Mouse (Mus musculus): ENCODE results near the gene Chkb. TPM values are rescaled to one million over a fixed set of nuclear protein-coding genes. Genes with fewer than 3 reads are reported as not detected.

Gene Chkb
- 48.7 and 50.1 TPM in 2 replicates for polyA plus RNA-seq (2014; fragmentation: Nextera tagmentation; extraction: Ambion mirVana)

- peak within 1 kb of the TSS; percentile 91 for H3K4me2 ChIP-seq (ENCODE audit: low read depth, severe bottlenecking)
- H3K4me1 ChIP-seq (ENCODE audit: control insufficient read depth, insufficient read depth, low read length), result peaks cover 9% of the 10 kb centered on the region
- no peaks in the 10 kb centered on the region for H3K27me3 ChIP-seq (ENCODE audit: control insufficient read depth, insufficient read depth, low read length)
- peak; percentile 91 for ATAC-seq (ENCODE audit: insufficient number of reproducible peaks, low FRiP score, low TSS enrichment, low read depth)
- H3K9ac ChIP-seq (ENCODE audit: low read length), result peak within 1 kb of the TSS; percentile 54
- H3K9me3 ChIP-seq (ENCODE audit: control insufficient read depth, low read length), result no peaks in the 10 kb centered on the region
- peaks cover 2% of the 10 kb centered on the region; the same call in 1 of the 2 replicates for H3K36me3 ChIP-seq (ENCODE audit: control insufficient read depth, insufficient read depth, low read length)
- WGBS, result 1% methylated on average over 63 of the region's 70 CpGs
- peak within 1 kb of the TSS; percentile 80 for H3K27ac ChIP-seq (replicated peaks; ENCODE audit: low read depth, low read length)
- H3K4me3 ChIP-seq (ENCODE audit: low read depth, low read length), result peak within 1 kb of the TSS; percentile 53
- peak; percentile 90 for DNase-seq (ENCODE audit: low spot score)
Observed at GRCm38 (mm10) chr15:89429352-89430221, at the start of gene Chkb, which contains the start of the genes C730034F03Rik and Gm44502. Gene Chkb, minus strand, starts transcription at chr15:89429908. Gene C730034F03Rik, plus strand, starts transcription at chr15:89429589. Gene Gm44502, minus strand, starts transcription at chr15:89429696.

GRCm38 (mm10) chr15:89478622-89479021 is 48.9 kb upstream of the Chkb start:
- peaks cover 4% of the 10 kb centered on the region; the same call in 1 of the 2 replicates for H3K4me1 ChIP-seq (ENCODE audit: control insufficient read depth, insufficient read depth, low read length)
- WGBS, result 89% methylated on average over 3 of the region's 3 CpGs

GRCm38 (mm10) chr15:89477806-89478205 is 48.1 kb upstream of the Chkb start:
- no peak overlapping the region for H3K4me2 ChIP-seq (ENCODE audit: low read depth, severe bottlenecking)
- no peak overlapping the region for H3K9ac ChIP-seq (ENCODE audit: low read length)
- 52% methylated on average over 8 of the region's 8 CpGs for WGBS
- no peaks in the 10 kb centered on the region for H3K9me3 ChIP-seq (ENCODE audit: control insufficient read depth, low read length)
- H3K27me3 ChIP-seq (ENCODE audit: control insufficient read depth, insufficient read depth, low read length), result no peaks in the 10 kb centered on the region
- peaks cover 4% of the 10 kb centered on the region; the same call in 1 of the 2 replicates for H3K4me1 ChIP-seq (ENCODE audit: control insufficient read depth, insufficient read depth, low read length)
- DNase-seq (ENCODE audit: low spot score), result no peak
- no peak overlapping the region for H3K27ac ChIP-seq (replicated peaks; ENCODE audit: low read depth, low read length)
- ATAC-seq (ENCODE audit: insufficient number of reproducible peaks, low FRiP score, low TSS enrichment, low read depth), result no peak
- H3K4me3 ChIP-seq (ENCODE audit: low read depth, low read length), result no peak overlapping the region
- H3K36me3 ChIP-seq (ENCODE audit: control insufficient read depth, insufficient read depth, low read length), result no peaks in the 10 kb centered on the region

More at GRCm38 (mm10) chr15:89478622-89479021, 48.9 kb upstream of the Chkb start:
- Histone ChIP-seq H3K36me3 (ENCODE audit: control insufficient read depth, insufficient read depth, low read length) (no peaks in the 10 kb centered on the region), H3K4me2 (ENCODE audit: low read depth, severe bottlenecking) (no peak overlapping the region), H3K27me3 (ENCODE audit: control insufficient read depth, insufficient read depth, low read length) (no peaks in the 10 kb centered on the region), H3K4me3 (ENCODE audit: low read depth, low read length) (no peak overlapping the region), H3K9me3 (ENCODE audit: control insufficient read depth, low read length) (no peaks in the 10 kb centered on the region), H3K9ac (ENCODE audit: low read length) (no peak overlapping the region), H3K27ac (replicated peaks; ENCODE audit: low read depth, low read length) (no peak overlapping the region)
- no peak for DNase-seq (ENCODE audit: low spot score)
- no peak for ATAC-seq (ENCODE audit: insufficient number of reproducible peaks, low FRiP score, low TSS enrichment, low read depth)

- Histone ChIP-seq H3K9me3 (ENCODE audit: control insufficient read depth, low read length) (no peaks in the 10 kb centered on the region), H3K27me3 (ENCODE audit: control insufficient read depth, insufficient read depth, low read length) (no peaks in the 10 kb centered on the region), H3K36me3 (ENCODE audit: control insufficient read depth, insufficient read depth, low read length) (no peaks in the 10 kb centered on the region), H3K27ac (replicated peaks; ENCODE audit: low read depth, low read length) (no peak within 1 kb of the TSS), H3K4me2 (ENCODE audit: low read depth, severe bottlenecking) (peak within 1 kb of the TSS; percentile 77), H3K4me1 (ENCODE audit: control insufficient read depth, insufficient read depth, low read length) (peaks cover 4% of the 10 kb centered on the region; the same call in 1 of the 2 replicates), H3K4me3 (ENCODE audit: low read depth, low read length) (peak within 1 kb of the TSS; percentile 56), H3K9ac (ENCODE audit: low read length) (peak within 1 kb of the TSS; percentile 52)
- no peak for ATAC-seq (ENCODE audit: insufficient number of reproducible peaks, low FRiP score, low TSS enrichment, low read depth)
- DNase-seq (ENCODE audit: low spot score), result no peak
- WGBS, result 29% methylated on average over 9 of the region's 9 CpGs
Observed at GRCm38 (mm10) chr15:89477091-89477491, 47.4 kb upstream of the Chkb start, which contains the start of gene Arsa. Gene Arsa, minus strand, starts transcription at chr15:89477425.

- WGBS, result 6% methylated on average over 5 of the region's 5 CpGs
- ATAC-seq (ENCODE audit: insufficient number of reproducible peaks, low FRiP score, low TSS enrichment, low read depth) (no peak; the same call in 1 of the 2 replicates), DNase-seq (ENCODE audit: low spot score) (no peak)
- Histone ChIP-seq H3K9ac (ENCODE audit: low read length) (peak overlapping the region; percentile 52), H3K4me2 (ENCODE audit: low read depth, severe bottlenecking) (peak overlapping the region; percentile 77), H3K36me3 (ENCODE audit: control insufficient read depth, insufficient read depth, low read length) (no peaks in the 10 kb centered on the region), H3K27me3 (ENCODE audit: control insufficient read depth, insufficient read depth, low read length) (no peaks in the 10 kb centered on the region), H3K4me3 (ENCODE audit: low read depth, low read length) (peak overlapping the region; percentile 56), H3K27ac (replicated peaks; ENCODE audit: low read depth, low read length) (no peak overlapping the region), H3K4me1 (ENCODE audit: control insufficient read depth, insufficient read depth, low read length) (peaks cover 4% of the 10 kb centered on the region; the same call in 1 of the 2 replicates), H3K9me3 (ENCODE audit: control insufficient read depth, low read length) (no peaks in the 10 kb centered on the region)
Observed at GRCm38 (mm10) chr15:89476475-89476815, 46.7 kb upstream of the Chkb start.

GRCm38 (mm10) chr15:89475611-89476474 is 46.1 kb upstream of the Chkb start:
- H3K27me3 ChIP-seq (ENCODE audit: control insufficient read depth, insufficient read depth, low read length), result no peaks in the 10 kb centered on the region
- H3K4me2 ChIP-seq (ENCODE audit: low read depth, severe bottlenecking), result peak overlapping the region; percentile 77
- 9% methylated on average over 44 of the region's 44 CpGs for WGBS
- peak; percentile 96 for ATAC-seq (ENCODE audit: insufficient number of reproducible peaks, low FRiP score, low TSS enrichment, low read depth)
- H3K27ac ChIP-seq (replicated peaks; ENCODE audit: low read depth, low read length), result no peak overlapping the region
- H3K4me1 ChIP-seq (ENCODE audit: control insufficient read depth, insufficient read depth, low read length), result peaks cover 4% of the 10 kb centered on the region; the same call in 1 of the 2 replicates
- peak overlapping the region; percentile 56 for H3K4me3 ChIP-seq (ENCODE audit: low read depth, low read length)
- no peaks in the 10 kb centered on the region for H3K36me3 ChIP-seq (ENCODE audit: control insufficient read depth, insufficient read depth, low read length)
- H3K9me3 ChIP-seq (ENCODE audit: control insufficient read depth, low read length), result no peaks in the 10 kb centered on the region
- DNase-seq (ENCODE audit: low spot score), result peak; percentile 90
- peak overlapping the region; percentile 52 for H3K9ac ChIP-seq (ENCODE audit: low read length)

GRCm38 (mm10) chr15:89475293-89475600 is 45.5 kb upstream of the Chkb start:
- Histone ChIP-seq H3K4me1 (ENCODE audit: control insufficient read depth, insufficient read depth, low read length) (peaks cover 4% of the 10 kb centered on the region; the same call in 1 of the 2 replicates), H3K9ac (ENCODE audit: low read length) (no peak overlapping the region), H3K9me3 (ENCODE audit: control insufficient read depth, low read length) (no peaks in the 10 kb centered on the region), H3K4me2 (ENCODE audit: low read depth, severe bottlenecking) (peak overlapping the region; percentile 77), H3K27ac (replicated peaks; ENCODE audit: low read depth, low read length) (no peak overlapping the region), H3K27me3 (ENCODE audit: control insufficient read depth, insufficient read depth, low read length) (no peaks in the 10 kb centered on the region), H3K4me3 (ENCODE audit: low read depth, low read length) (peak overlapping the region; percentile 56), H3K36me3 (ENCODE audit: control insufficient read depth, insufficient read depth, low read length) (no peaks in the 10 kb centered on the region)
- no peak for ATAC-seq (ENCODE audit: insufficient number of reproducible peaks, low FRiP score, low TSS enrichment, low read depth)
- WGBS, result 92% methylated on average over 7 of the region's 7 CpGs
- DNase-seq (ENCODE audit: low spot score), result no peak
